Mouse (Mus musculus): ENCODE results near the gene Zfp287. TPM values are rescaled to one million over a fixed set of nuclear protein-coding genes. Genes with fewer than 3 reads are reported as not detected.

Gene Zfp287
- polyA plus RNA-seq, 1 experiment from 2014 or later = 8.0 TPM

GRCm38 (mm10) chr11:62651563-62651962 is 80.1 kb downstream of the Zfp287 start:
- Histone ChIP-seq H3K36me3 (peaks cover 37% of the 10 kb centered on the region), H3K4me3 (no peak overlapping the region), H3K9me3 (no peaks in the 10 kb centered on the region), H3K27me3 (ENCODE audit: insufficient read depth, poor library complexity, severe bottlenecking) (no peaks in the 10 kb centered on the region), H3K4me1 (peaks cover 39% of the 10 kb centered on the region), H3K27ac (no peak overlapping the region)
- WGBS = 87% methylated on average over 3 of the region's 3 CpGs
- no peak for DNase-seq (ENCODE audit: low spot score)

Other genes starting within 250 kb of the Zfp287 start
- 11.6 and 15.0 TPM in 2 replicates for gene Cenpv, start 192.6 kb downstream of the Zfp287 start, polyA plus RNA-seq (2016; fragmentation: Nextera tagmentation; extraction: Ambion mirVana)
- 2,741 and 3,131 TPM in 2 replicates for gene Ubb, start 180.7 kb downstream of the Zfp287 start, polyA plus RNA-seq (2016; fragmentation: Nextera tagmentation; extraction: Ambion mirVana)
- 4.2 and 5.9 TPM in 2 replicates for gene Trpv2, start 157.4 kb downstream of the Zfp287 start, polyA plus RNA-seq (2016; fragmentation: Nextera tagmentation; extraction: Ambion mirVana)
- gene Lrrc75a, start 83.4 kb downstream of the Zfp287 start, polyA plus RNA-seq (2016; fragmentation: Nextera tagmentation; extraction: Ambion mirVana) = 14.9 and 17.2 TPM in 2 replicates
- 40.5 and 49.6 TPM in 2 replicates for gene Mmgt2, start 83.2 kb downstream of the Zfp287 start, polyA plus RNA-seq (2016; fragmentation: Nextera tagmentation; extraction: Ambion mirVana)
- gene Gm10428, start 21.2 kb upstream of the Zfp287 start, polyA plus RNA-seq (2016; fragmentation: Nextera tagmentation; extraction: Ambion mirVana) = not detected in 2 replicates
- gene Zfp286, start 57.6 kb upstream of the Zfp287 start, polyA plus RNA-seq (2016; fragmentation: Nextera tagmentation; extraction: Ambion mirVana) = 10.8 and 14.9 TPM in 2 replicates
- 3.7 and 4.9 TPM in 2 replicates for gene Trim16, start 88.3 kb upstream of the Zfp287 start, polyA plus RNA-seq (2016; fragmentation: Nextera tagmentation; extraction: Ambion mirVana)
- 0.34 TPM in 1 of 2 replicates, not detected in the other for gene Fbxw10, start 115.2 kb upstream of the Zfp287 start, polyA plus RNA-seq (2016; fragmentation: Nextera tagmentation; extraction: Ambion mirVana)
- gene Tvp23b, start 147.6 kb upstream of the Zfp287 start, polyA plus RNA-seq (2016; fragmentation: Nextera tagmentation; extraction: Ambion mirVana) = 55.6 and 61.8 TPM in 2 replicates
- gene Cdrt4, start 219.3 kb upstream of the Zfp287 start, polyA plus RNA-seq (2016; fragmentation: Nextera tagmentation; extraction: Ambion mirVana) = 0.31 TPM in 1 of 2 replicates, not detected in the other

All from heart, embryonic 10.5 days (tissue).